Mouse (Mus musculus): ENCODE measurements at regions not wholly inside any gene's neighbourhood (a gene's known extent, or its start where the extent isn't known, plus 50 kb on each side); places are given as distances from the start of the nearest gene placed in this dataset.

DNA sequence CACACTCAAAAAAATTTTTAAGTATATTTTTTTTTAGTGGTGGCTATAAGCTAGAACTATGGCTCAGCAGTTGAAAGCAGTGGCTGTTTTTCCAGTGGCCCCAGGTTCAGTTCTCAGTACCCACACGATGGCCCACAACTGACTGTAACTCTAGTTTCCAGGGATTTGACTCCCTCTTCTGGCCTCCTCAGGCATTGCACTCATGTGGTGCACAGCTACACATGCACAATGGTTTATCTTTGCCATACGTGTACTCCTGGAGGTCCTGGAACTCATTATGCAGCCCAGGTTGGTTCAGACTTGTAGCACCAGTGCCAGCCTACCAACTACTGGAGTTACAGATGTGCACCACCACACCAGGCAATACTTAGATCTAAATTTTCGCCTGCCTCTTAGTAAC lies 96.7 kb downstream of the Bdh1 start:
- TF ChIP-seq POLR2A (IDR thresholded peaks at IDR 0.05; ENCODE audit: borderline replicate concordance, low read depth, low read length) (no peak), CTCF (IDR thresholded peaks at IDR 0.05; ENCODE audit: low read depth, low read length) (no peak)

Data from bone marrow macrophage, adult 2 months (primary cell).